Mouse (Mus musculus): ENCODE results near the gene Adam4.
"Not testable (repeated sequence)": the region's sequence is repeated elsewhere in the genome, so short reads cannot be mapped to it uniquely, and the experiment has no call there.

- not testable (repeated sequence) for TF ChIP-seq CTCF (IDR thresholded peaks at IDR 0.05; ENCODE audit: low read depth, low read length); POLR2A (IDR thresholded peaks at IDR 0.05; ENCODE audit: borderline replicate concordance, low read depth, low read length)
Observed at GRCm38 (mm10) chr12:81379364-81379763, 42.4 kb downstream of the Adam4 start, which contains the start of gene Gm4787.

Data from bone marrow macrophage, adult 2 months (primary cell).